Mouse (Mus musculus) G1E (cell line): ENCODE measurements at regions not wholly inside any gene's neighbourhood (a gene's known extent, or its start where the extent isn't known, plus 50 kb on each side); places are given as distances from the start of the nearest gene placed in this dataset.

ENCODE experiments used
- ATAC-seq: 2 replicates; pipeline ENCODE4 v1.8.0; 2016; ENCODE audit warnings: mild to moderate bottlenecking; ENCODE audit not compliant: insufficient number of reproducible peaks, poor library complexity, low FRiP score, severe bottlenecking; ENCODE audit errors: extremely low read depth
- DNase-seq: peaks from one replicate; pipeline ENCODE4 v3.0.0; 2012; ENCODE audit warnings: low spot score
- H3K27me3 ChIP-seq: 2 replicates; pipeline ENCODE4 v1.6.1; 2012; ENCODE audit warnings: mild to moderate bottlenecking, low read length, inconsistent platforms; ENCODE audit not compliant: insufficient read depth
- H3K36me3 ChIP-seq: replicated peaks from 2 replicates; pipeline ENCODE3; 2012; ENCODE audit warnings: mild to moderate bottlenecking, inconsistent platforms
- H3K4me1 ChIP-seq: 2 replicates; pipeline ENCODE4 v1.6.1; 2012; ENCODE audit warnings: low read depth, low read length, inconsistent platforms, mixed read lengths; ENCODE audit not compliant: insufficient read depth
- H3K4me3 ChIP-seq: 2 replicates; pipeline ENCODE4 v1.5.1; 2012; ENCODE audit warnings: low read depth, mild to moderate bottlenecking, inconsistent platforms, low read length, moderate library complexity, mixed read lengths
- H3K9me3 ChIP-seq: replicated peaks from 2 replicates; pipeline ENCODE4 v1.6.1; 2012; ENCODE audit warnings: inconsistent platforms
- CTCF ChIP-seq: IDR thresholded peaks from 2 replicates; pipeline ENCODE4 v1.5.1; 2012; ENCODE audit warnings: low read depth, low read length, inconsistent platforms, mixed read lengths
- GATA1 ChIP-seq: IDR thresholded peaks from 2 replicates; pipeline ENCODE4 v1.6.1; 2012; ENCODE audit warnings: borderline replicate concordance, low read length, inconsistent platforms, mixed read lengths
- GATA2 ChIP-seq: IDR thresholded peaks from 2 replicates; pipeline ENCODE4 v1.6.1; 2012; ENCODE audit warnings: low read depth, low read length, inconsistent platforms, borderline replicate concordance
- POLR2AphosphoS5 ChIP-seq: IDR thresholded peaks from 2 replicates; pipeline ENCODE4 v1.6.1; 2012; ENCODE audit warnings: low read depth, low read length, inconsistent platforms; ENCODE audit not compliant: insufficient replicate concordance
- TAL1 ChIP-seq: conservative IDR thresholded peaks from 2 replicates; pipeline ENCODE4 v1.6.1; 2012; ENCODE audit warnings: low read depth, low read length, inconsistent platforms, mixed read lengths

DNA sequence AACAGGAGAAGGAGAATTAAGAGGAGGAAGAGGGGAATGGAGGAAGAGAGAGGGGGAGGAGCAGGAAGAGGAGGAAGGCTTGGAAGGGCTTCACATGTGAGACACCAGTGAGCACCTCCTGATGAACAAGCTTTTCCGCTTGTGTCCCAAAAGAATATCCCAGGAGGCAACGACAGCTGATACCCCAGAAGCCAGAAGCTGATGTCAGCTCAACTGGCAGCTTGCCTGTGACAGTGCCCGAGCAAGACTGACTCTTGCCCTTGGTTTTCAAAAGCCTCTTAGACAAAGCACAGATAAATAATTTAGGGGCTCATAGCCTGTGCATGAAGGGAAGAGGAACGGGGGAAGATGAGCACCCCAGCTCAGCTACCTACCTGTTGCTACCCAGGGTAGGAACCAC is 127.5 kb upstream of the Gm26657 start:
- TF ChIP-seq POLR2AphosphoS5: no peak
- TF ChIP-seq GATA2: no peak
- TF ChIP-seq GATA1: no peak
- TF ChIP-seq TAL1: no peak
- no peak for ATAC-seq

DNA sequence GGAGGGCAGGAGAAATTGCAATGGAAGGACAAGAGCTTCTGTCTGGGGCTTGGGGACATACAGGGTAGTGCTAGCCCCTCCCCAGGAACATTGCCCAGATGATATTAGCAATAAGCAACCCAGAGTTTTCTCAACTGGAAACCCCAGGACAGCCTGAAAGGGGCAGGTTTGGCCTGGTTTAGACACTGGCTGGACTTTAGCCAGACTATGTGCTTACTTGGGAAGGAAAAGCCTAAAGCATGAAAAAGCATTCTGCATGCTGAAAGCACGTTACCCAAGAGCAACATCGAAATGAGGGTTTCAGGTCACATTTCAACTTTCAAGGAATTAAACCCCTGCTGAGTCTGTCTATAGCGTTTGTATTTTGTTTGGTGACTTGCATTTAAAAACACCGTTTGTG is 128.1 kb upstream of the Gm26657 start:
- TF ChIP-seq GATA1: no peak
- no peak for TF ChIP-seq TAL1
- no peak for TF ChIP-seq POLR2AphosphoS5
- TF ChIP-seq GATA2: no peak
- TF ChIP-seq CTCF: no peak
- ATAC-seq (no peak), DNase-seq (no peak)
- H3K9me3 ChIP-seq: peaks cover 14% of the 10 kb centered on the region
- no peaks in the 10 kb centered on the region for H3K27me3 ChIP-seq
- no peak overlapping the region for H3K4me3 ChIP-seq
- H3K4me1 ChIP-seq: no peaks in the 10 kb centered on the region
- H3K36me3 ChIP-seq: no peaks in the 10 kb centered on the region

More for the DNA sequence above, 127.5 kb upstream of the Gm26657 start:
- Histone ChIP-seq H3K4me3 (no peak overlapping the region), H3K4me1 (no peaks in the 10 kb centered on the region), H3K9me3 (peaks cover 11% of the 10 kb centered on the region), H3K36me3 (no peaks in the 10 kb centered on the region), H3K27me3 (no peaks in the 10 kb centered on the region)
- DNase-seq: no peak

DNA sequence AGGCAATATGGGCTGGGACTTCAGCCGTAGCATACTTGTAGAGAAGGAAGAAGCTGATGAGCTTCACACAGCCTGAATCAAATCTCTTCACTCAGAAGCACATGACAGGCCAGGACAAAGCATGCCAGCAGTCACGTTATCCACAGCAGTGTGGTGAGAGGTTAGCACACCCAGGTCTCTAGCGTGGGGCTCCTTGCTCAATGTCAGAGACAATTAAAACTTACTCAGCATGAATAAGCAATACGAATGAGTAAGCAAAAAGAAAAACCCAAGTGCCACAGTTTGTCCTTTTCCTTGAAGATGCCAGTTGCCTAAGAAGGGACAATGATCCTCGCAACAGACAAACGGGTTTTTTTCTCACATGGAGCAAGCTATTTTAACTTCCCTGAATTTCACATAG is 129.6 kb upstream of the Gm26657 start:
- ATAC-seq (no peak), DNase-seq (no peak)
- Histone ChIP-seq H3K27me3 (no peaks in the 10 kb centered on the region), H3K4me3 (no peak overlapping the region), H3K4me1 (no peaks in the 10 kb centered on the region), H3K9me3 (peaks cover 15% of the 10 kb centered on the region), H3K36me3 (no peaks in the 10 kb centered on the region)
- TF ChIP-seq POLR2AphosphoS5: no peak
- TF ChIP-seq TAL1: no peak
- no peak for TF ChIP-seq CTCF
- no peak for TF ChIP-seq GATA2
- TF ChIP-seq GATA1: no peak

DNA sequence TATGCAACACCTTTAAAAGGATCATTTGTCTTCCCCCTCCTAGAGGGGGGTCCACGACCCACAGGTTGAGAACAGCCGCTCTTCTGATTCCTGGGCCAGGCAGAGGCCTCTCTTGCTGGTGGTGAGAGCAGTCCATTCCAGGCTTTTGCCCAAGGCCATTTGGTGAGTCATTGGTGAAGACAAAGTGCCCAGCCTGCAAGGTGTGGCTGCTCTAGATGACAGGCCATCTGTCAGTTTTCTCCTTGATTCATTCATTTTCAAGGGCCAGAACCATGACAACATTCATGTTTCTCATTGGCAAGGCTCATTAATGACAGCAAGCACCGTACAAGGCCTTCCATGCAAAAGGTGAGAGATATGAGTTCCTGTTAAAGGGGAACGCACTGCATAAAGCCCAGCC is 131.2 kb upstream of the Gm26657 start:
- DNase-seq: no peak
- Histone ChIP-seq H3K36me3 (no peaks in the 10 kb centered on the region), H3K4me1 (no peaks in the 10 kb centered on the region), H3K4me3 (no peak overlapping the region), H3K27me3 (no peaks in the 10 kb centered on the region), H3K9me3 (peaks cover 15% of the 10 kb centered on the region)
- TF ChIP-seq TAL1 (no peak), POLR2AphosphoS5 (no peak), GATA1 (no peak), GATA2 (no peak), CTCF (no peak)
- ATAC-seq: no peak

DNA sequence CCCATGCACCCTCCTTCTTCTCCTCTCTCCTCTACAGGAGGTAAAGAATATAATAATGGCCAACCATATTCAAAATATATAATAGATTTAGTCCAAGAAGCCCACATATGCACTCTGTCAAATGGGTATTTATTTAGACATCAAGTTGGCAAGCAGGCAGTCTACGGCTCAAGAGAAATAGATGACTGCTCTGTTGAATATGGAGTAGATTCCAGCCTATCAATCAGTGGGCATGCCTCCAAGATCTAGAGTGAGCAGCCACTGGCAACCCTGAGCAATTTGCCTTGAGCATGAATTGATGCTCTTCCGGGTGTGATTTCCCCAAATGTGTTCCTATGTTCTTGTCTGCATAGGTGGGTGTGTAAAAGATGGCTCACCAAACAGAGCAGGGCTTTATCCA is 141.5 kb upstream of the Gm26657 start:
- ATAC-seq (no peak), DNase-seq (no peak)
- Histone ChIP-seq H3K9me3 (peaks cover 6% of the 10 kb centered on the region), H3K36me3 (no peaks in the 10 kb centered on the region), H3K4me3 (no peak overlapping the region), H3K4me1 (no peaks in the 10 kb centered on the region), H3K27me3 (no peaks in the 10 kb centered on the region)
- TF ChIP-seq TAL1 (no peak), GATA1 (no peak)

DNA sequence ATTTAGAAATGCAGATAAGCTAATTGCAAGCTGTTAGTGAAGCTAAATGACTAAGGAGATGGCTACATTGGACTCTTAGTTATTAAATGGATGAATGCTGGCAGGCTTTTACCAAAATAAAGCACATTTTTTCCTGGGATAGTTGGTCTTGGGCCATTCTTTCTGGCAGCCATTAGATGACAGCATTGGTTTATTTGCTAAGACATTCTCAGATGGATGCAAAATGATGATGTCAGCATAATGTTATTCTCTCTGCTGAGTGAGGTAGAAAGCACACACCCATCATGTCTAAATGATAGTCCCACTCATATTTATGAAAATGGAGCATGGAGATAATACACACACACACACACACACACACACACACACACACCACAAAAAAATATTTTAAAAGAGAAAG is 141.9 kb upstream of the Gm26657 start:
- Histone ChIP-seq H3K4me3 (no peak overlapping the region), H3K36me3 (no peaks in the 10 kb centered on the region), H3K27me3 (no peaks in the 10 kb centered on the region), H3K9me3 (peaks cover 6% of the 10 kb centered on the region), H3K4me1 (no peaks in the 10 kb centered on the region)
- ATAC-seq (no peak), DNase-seq (no peak)
- TF ChIP-seq GATA1 (no peak), CTCF (no peak), GATA2 (no peak), POLR2AphosphoS5 (no peak), TAL1 (no peak)

DNA sequence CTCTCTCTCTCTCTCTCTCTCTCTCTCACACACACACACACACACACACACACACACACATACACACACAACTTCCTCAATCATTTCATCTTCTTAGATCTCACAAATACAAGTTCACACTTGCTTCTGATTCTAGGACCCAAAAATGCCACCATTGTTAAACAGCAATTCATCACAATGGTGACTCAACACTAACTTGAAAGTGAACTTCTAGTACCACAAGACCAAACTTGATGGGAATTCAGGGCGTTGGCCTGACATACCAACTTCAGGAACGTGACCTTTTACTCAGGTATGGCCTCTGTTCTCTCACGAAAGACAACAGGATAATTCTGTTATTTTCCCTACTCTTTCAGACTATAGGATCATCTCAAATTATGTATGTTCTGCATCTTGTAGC is 157.5 kb upstream of the Gm26657 start:
- Histone ChIP-seq H3K4me3 (no peak overlapping the region), H3K27me3 (no peaks in the 10 kb centered on the region), H3K9me3 (peaks cover 5% of the 10 kb centered on the region; the same call in 1 of the 2 replicates), H3K36me3 (no peaks in the 10 kb centered on the region), H3K4me1 (no peaks in the 10 kb centered on the region)
- DNase-seq (no peak), ATAC-seq (no peak)
- TF ChIP-seq GATA2 (no peak), GATA1 (no peak), CTCF (no peak), POLR2AphosphoS5 (no peak), TAL1 (no peak)
